Mouse (Mus musculus): ENCODE results near the gene Hes1.
A peak's percentile ranks its signal among the peaks of the same experiment; 100 is the strongest.
"Not testable (repeated sequence)": the region's sequence is repeated elsewhere in the genome, so short reads cannot be mapped to it uniquely, and the experiment has no call there.

Hes1 gene

GRCm38 (mm10) chr16:30070771-30071191 is 6.6 kb downstream of the Hes1 start:
- DNase-seq (ENCODE audit: low spot score) = peak; percentile 68

- no peak for DNase-seq (ENCODE audit: low spot score)
These were observed 9.1 kb downstream of the Hes1 start for GRCm38 (mm10) chr16:30073317-30073716.

- no peak for DNase-seq (ENCODE audit: low spot score)
These were observed 17.3 kb downstream of the Hes1 start for GRCm38 (mm10) chr16:30081498-30081897.

GRCm38 (mm10) chr16:30081980-30082379 is 17.8 kb downstream of the Hes1 start:
- no peak for DNase-seq (ENCODE audit: low spot score)

- DNase-seq (ENCODE audit: low spot score) = no peak
These were observed 18.8 kb downstream of the Hes1 start for GRCm38 (mm10) chr16:30082965-30083364.

GRCm38 (mm10) chr16:30083536-30083935 is 19.4 kb downstream of the Hes1 start:
- DNase-seq (ENCODE audit: low spot score) = no peak

- DNase-seq (ENCODE audit: low spot score) = no peak
These were observed 24.5 kb downstream of the Hes1 start for GRCm38 (mm10) chr16:30088646-30089045.

- DNase-seq (ENCODE audit: low spot score) = no peak
These were observed 26.1 kb downstream of the Hes1 start for GRCm38 (mm10) chr16:30090200-30090865.

- no peak for DNase-seq (ENCODE audit: low spot score)
These were observed 31.9 kb downstream of the Hes1 start for GRCm38 (mm10) chr16:30096050-30096449.

GRCm38 (mm10) chr16:30096475-30096874 is 32.3 kb downstream of the Hes1 start:
- peak; percentile 72 for DNase-seq (ENCODE audit: low spot score)

- no peak for DNase-seq (ENCODE audit: low spot score)
These were observed 34.9 kb downstream of the Hes1 start for GRCm38 (mm10) chr16:30099124-30099523.

- DNase-seq (ENCODE audit: low spot score) = peak; percentile 72
These were observed 38.1 kb downstream of the Hes1 start for GRCm38 (mm10) chr16:30102149-30102915.

GRCm38 (mm10) chr16:30102982-30103381 is 38.8 kb downstream of the Hes1 start:
- DNase-seq (ENCODE audit: low spot score) = peak; percentile 58

- DNase-seq (ENCODE audit: low spot score) = no peak
These were observed 39.3 kb downstream of the Hes1 start for GRCm38 (mm10) chr16:30103495-30103894.

- no peak for DNase-seq (ENCODE audit: low spot score)
These were observed 40.2 kb downstream of the Hes1 start for GRCm38 (mm10) chr16:30104363-30104762.

- no peak for DNase-seq (ENCODE audit: low spot score)
These were observed 41.3 kb downstream of the Hes1 start for GRCm38 (mm10) chr16:30105476-30105875.

- DNase-seq (ENCODE audit: low spot score) = not testable (repeated sequence)
These were observed 44.0 kb downstream of the Hes1 start for GRCm38 (mm10) chr16:30108167-30108566.

- no peak for DNase-seq (ENCODE audit: low spot score)
These were observed 46.3 kb downstream of the Hes1 start for GRCm38 (mm10) chr16:30110466-30110865.

GRCm38 (mm10) chr16:30111069-30111468 is 46.9 kb downstream of the Hes1 start:
- DNase-seq (ENCODE audit: low spot score) = no peak

GRCm38 (mm10) chr16:30111566-30111965 is 47.4 kb downstream of the Hes1 start:
- DNase-seq (ENCODE audit: low spot score) = no peak

GRCm38 (mm10) chr16:30113170-30113569 is 49.0 kb downstream of the Hes1 start:
- DNase-seq (ENCODE audit: low spot score) = no peak

- no peak for DNase-seq (ENCODE audit: low spot score)
These were observed 49.6 kb downstream of the Hes1 start for GRCm38 (mm10) chr16:30113800-30114199.

- no peak for DNase-seq (ENCODE audit: low spot score)
These were observed 50.3 kb downstream of the Hes1 start for GRCm38 (mm10) chr16:30114451-30114850.

Data from embryo, embryonic 10 days (tissue).